Mouse (Mus musculus): ENCODE measurements around the gene Hipk4. TPM values are rescaled to one million over a fixed set of nuclear protein-coding genes. Genes with fewer than 3 reads are reported as not detected.

The Hipk4 gene
- total RNA-seq, 2 experiments from 2014 or later = 0.22 TPM; not detected in 1

GRCm38 (mm10) chr7:27532480-27533050 is 9.5 kb downstream of the Hipk4 start:
- DNase-seq (ENCODE audit: low spot score in 2 of 2) = no peak

GRCm38 (mm10) chr7:27535386-27535785 is 12.3 kb downstream of the Hipk4 start:
- intact Hi-C loops (cut with DNase I) = no loop called here
- no peak for DNase-seq (ENCODE audit: low spot score in 2 of 2)

More at GRCm38 (mm10) chr7:27532480-27533050, 9.5 kb downstream of the Hipk4 start:
- intact Hi-C loops (cut with DNase I) = no loop called here

- DNase-seq (ENCODE audit: low spot score in 2 of 2) = no peak
- intact Hi-C loops (cut with DNase I) = no loop called here
These were observed 13.6 kb downstream of the Hipk4 start for GRCm38 (mm10) chr7:27536618-27537017.

- no peak for DNase-seq (ENCODE audit: low spot score in 2 of 2)
- intact Hi-C loops (cut with DNase I) = no loop called here
These were observed 14.9 kb downstream of the Hipk4 start for GRCm38 (mm10) chr7:27537998-27538397.

GRCm38 (mm10) chr7:27538797-27539196 is 15.7 kb downstream of the Hipk4 start:
- no peak for DNase-seq (ENCODE audit: low spot score in 2 of 2)
- intact Hi-C loops (cut with DNase I) = no loop called here

- no peak for DNase-seq (ENCODE audit: low spot score in 2 of 2)
- intact Hi-C loops (cut with DNase I) = loop anchor here (5.0 kb wide), 1 partner anchor 93 kb away; the partner anchor contains the start of genes Blvrb and Sptbn4
These were observed 17.5 kb downstream of the Hipk4 start for GRCm38 (mm10) chr7:27540521-27540920.

- intact Hi-C loops (cut with DNase I) = loop anchor here (5.0 kb wide), 1 partner anchor 94 kb away; the partner anchor contains the start of genes Blvrb and Sptbn4
- DNase-seq (ENCODE audit: low spot score in 2 of 2) = no peak
These were observed 17.9 kb downstream of the Hipk4 start for GRCm38 (mm10) chr7:27540935-27541334.

- DNase-seq (ENCODE audit: low spot score in 2 of 2) = peak; percentile 89 to 90
- intact Hi-C loops (cut with DNase I) = loop anchor here (5.0 kb wide), 1 partner anchor 94 kb away; the partner anchor contains the start of genes Blvrb and Sptbn4
These were observed 18.4 kb downstream of the Hipk4 start for GRCm38 (mm10) chr7:27541431-27541830.

GRCm38 (mm10) chr7:27541922-27542321 is 18.9 kb downstream of the Hipk4 start:
- no peak for DNase-seq (ENCODE audit: low spot score in 2 of 2)
- intact Hi-C loops (cut with DNase I) = loop anchor here (5.0 kb wide), 1 partner anchor 95 kb away; the partner anchor contains the start of genes Blvrb and Sptbn4

- intact Hi-C loops (cut with DNase I) = loop anchor here (5.0 kb wide), 1 partner anchor 95 kb away; the partner anchor contains the start of genes Blvrb and Sptbn4
- peak; percentile 90 to 93 for DNase-seq (ENCODE audit: low spot score in 2 of 2)
These were observed 19.4 kb downstream of the Hipk4 start for GRCm38 (mm10) chr7:27542392-27543033.

GRCm38 (mm10) chr7:27543065-27543464 is 20.0 kb downstream of the Hipk4 start:
- DNase-seq (ENCODE audit: low spot score in 2 of 2) = no peak
- intact Hi-C loops (cut with DNase I) = loop anchor here (5.0 kb wide), 1 partner anchor 96 kb away; the partner anchor contains the start of genes Blvrb and Sptbn4

- intact Hi-C loops (cut with DNase I) = loop anchor here (5.0 kb wide), 1 partner anchor 97 kb away; the partner anchor contains the start of genes Blvrb and Sptbn4
- DNase-seq (ENCODE audit: low spot score in 2 of 2) = no peak
These were observed 20.8 kb downstream of the Hipk4 start for GRCm38 (mm10) chr7:27543851-27544250.

- intact Hi-C loops (cut with DNase I) = loop anchor here (5.0 kb wide), 1 partner anchor 98 kb away; the partner anchor contains the start of genes Blvrb and Sptbn4
- DNase-seq (ENCODE audit: low spot score in 2 of 2) = no peak
These were observed 21.8 kb downstream of the Hipk4 start for GRCm38 (mm10) chr7:27544675-27545370.

- DNase-seq (ENCODE audit: low spot score in 2 of 2) = no peak
- intact Hi-C loops (cut with DNase I) = no loop called here
These were observed 26.5 kb downstream of the Hipk4 start for GRCm38 (mm10) chr7:27549597-27549996.

GRCm38 (mm10) chr7:27552070-27552469 is 29.0 kb downstream of the Hipk4 start:
- no peak for DNase-seq (ENCODE audit: low spot score in 2 of 2)
- intact Hi-C loops (cut with DNase I) = no loop called here

GRCm38 (mm10) chr7:27552931-27553513 is 30.0 kb downstream of the Hipk4 start, which contains the start of the genes Pld3 and 2310022A10Rik:
Pld3 (minus strand) TSS chr7:27553218.
2310022A10Rik (plus strand) TSS chr7:27553233.
- intact Hi-C loops (cut with DNase I) = no loop called here
- peak; percentile 97 to 98 for DNase-seq (ENCODE audit: low spot score in 2 of 2)

GRCm38 (mm10) chr7:27560291-27560887 is 37.3 kb downstream of the Hipk4 start:
- intact Hi-C loops (cut with DNase I) = no loop called here
- no peak for DNase-seq (ENCODE audit: low spot score in 2 of 2)

GRCm38 (mm10) chr7:27560978-27561377 is 37.9 kb downstream of the Hipk4 start:
- DNase-seq (ENCODE audit: low spot score in 2 of 2) = no peak
- intact Hi-C loops (cut with DNase I) = no loop called here

GRCm38 (mm10) chr7:27569580-27570224 is 46.6 kb downstream of the Hipk4 start:
- intact Hi-C loops (cut with DNase I) = no loop called here
- no peak for DNase-seq (ENCODE audit: low spot score in 2 of 2)

Data from left cerebral cortex, postnatal 36 days (tissue).